Mouse (Mus musculus): Measurements from ENCODE around the gene Asgr2. TPM values are rescaled to one million over a fixed set of nuclear protein-coding genes. Genes with fewer than 3 reads are reported as not detected.
"Not testable (repeated sequence)": the region's sequence is repeated elsewhere in the genome, so short reads cannot be mapped to it uniquely, and the experiment has no call there.

Asgr2 gene
- total RNA-seq, 2 experiments from 2014 or later = not detected

DNA sequence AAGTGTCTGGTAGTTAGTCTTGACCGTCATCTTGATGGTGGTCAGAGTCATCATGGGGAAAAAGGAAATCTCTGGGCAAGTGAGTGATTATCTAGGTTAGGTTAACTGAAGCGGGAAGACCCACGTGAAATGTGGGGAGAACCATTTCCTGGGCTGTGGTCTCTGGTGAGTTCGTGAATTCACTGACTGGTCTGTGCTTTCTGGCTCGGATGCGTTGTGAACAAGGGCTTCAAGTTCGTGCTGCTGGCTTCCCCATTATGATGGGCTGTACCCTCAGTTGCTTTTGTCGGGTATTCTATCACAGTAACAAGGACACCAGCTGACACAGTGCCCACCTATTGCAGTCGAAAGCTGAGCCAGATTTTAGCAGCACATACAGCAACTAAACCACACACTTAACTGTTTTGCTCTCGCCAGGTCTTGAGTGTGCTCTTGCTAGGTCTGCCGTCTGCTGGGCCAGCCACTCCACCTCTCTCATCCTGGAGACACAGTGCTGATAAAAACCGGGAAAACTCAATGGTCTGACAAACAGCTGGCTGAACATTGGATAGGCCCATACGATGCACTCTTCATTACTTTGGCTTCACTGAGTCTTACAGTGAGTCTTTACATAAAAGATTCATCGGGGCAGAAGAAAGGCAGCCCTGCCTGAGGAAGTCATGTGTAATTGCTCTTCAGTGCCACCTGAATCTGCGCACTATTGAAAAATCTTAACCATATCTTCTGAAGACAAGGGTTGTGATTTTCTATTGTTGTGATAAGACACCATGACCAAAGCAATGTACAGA is 11.4 kb upstream of the Asgr2 start:
- ATAC-seq (replicated peaks; ENCODE audit: low FRiP score, poor library complexity, severe bottlenecking) = no peak

GRCm38 (mm10) chr11:70084563-70084962 is 7.9 kb upstream of the Asgr2 start:
- no peak for ATAC-seq (replicated peaks; ENCODE audit: low FRiP score, poor library complexity, severe bottlenecking)

DNA sequence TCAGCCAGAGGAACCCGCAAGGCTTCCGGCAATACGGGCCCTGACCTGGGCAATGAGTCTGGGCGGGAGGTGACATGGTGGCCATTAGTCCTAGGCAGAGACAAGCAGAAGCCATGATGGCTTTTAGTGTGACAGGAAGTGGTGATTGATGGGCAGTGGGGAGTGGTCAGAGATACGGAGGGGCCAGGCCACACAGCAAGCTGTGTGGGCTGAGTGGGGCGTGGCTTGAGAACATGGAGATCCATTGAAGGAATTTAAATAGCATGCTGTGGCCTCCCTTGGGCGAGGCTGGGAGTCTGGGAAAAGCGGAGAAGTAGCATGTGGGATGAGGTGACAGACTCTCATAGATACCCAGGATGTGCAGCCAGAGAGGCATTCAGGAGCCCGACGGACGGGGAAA is 5.0 kb downstream of the Asgr2 start:
- ATAC-seq (replicated peaks; ENCODE audit: low FRiP score, poor library complexity, severe bottlenecking) = no peak

DNA sequence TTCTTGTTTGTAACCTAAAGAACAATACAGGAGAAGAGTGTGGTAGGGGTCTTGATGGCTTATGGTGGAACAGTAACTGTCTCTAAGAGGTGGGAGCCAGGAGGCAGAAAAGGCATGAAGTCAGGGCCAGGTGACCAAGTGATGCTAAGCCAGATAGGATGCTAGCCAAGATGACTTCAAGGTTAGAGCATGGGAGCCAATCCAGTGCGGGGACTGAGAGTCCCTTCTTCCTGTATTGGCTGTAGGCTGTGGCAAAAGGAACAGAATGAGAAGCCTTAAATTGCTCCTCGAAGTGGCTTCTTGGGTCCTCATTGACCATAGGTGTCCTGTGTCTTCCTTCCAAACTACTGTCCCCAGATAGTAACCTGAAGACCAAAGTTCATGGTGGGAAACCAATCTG is 6.7 kb downstream of the Asgr2 start:
- ATAC-seq (replicated peaks; ENCODE audit: low FRiP score, poor library complexity, severe bottlenecking) = no peak

- no peak for ATAC-seq (replicated peaks; ENCODE audit: low FRiP score, poor library complexity, severe bottlenecking)
Observed at GRCm38 (mm10) chr11:70099809-70100208, 7.4 kb downstream of the Asgr2 start.

DNA sequence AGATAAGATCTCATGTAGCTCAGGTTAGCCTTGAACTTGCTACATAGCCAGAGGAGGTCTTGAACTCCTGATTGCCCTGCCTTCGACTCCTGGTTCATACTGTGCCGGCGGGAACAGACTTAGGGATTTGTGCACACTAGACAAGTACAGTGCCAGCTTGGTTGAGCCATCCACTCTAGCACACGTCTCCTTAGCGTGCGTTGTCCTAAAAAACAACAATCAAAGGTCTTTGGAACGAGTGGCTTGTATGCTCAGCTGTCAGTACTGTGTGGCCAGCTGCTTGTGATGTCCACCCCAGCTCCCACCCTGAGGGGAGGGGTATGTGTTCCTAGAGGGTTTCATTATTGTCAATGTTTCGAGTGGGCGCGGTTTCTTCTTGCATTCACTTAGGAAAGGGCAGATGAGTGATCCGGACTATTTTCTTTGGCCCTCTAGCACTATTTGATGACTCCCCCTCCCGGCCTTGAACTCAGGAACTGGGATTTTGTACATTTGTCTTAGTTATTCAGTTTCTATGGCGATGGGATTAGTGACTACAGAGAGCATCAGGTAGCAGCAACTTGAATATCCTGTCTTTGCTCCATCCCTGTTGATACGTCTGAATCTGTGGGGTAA is 11.4 kb downstream of the Asgr2 start:
- no peak for ATAC-seq (replicated peaks; ENCODE audit: low FRiP score, poor library complexity, severe bottlenecking)

DNA sequence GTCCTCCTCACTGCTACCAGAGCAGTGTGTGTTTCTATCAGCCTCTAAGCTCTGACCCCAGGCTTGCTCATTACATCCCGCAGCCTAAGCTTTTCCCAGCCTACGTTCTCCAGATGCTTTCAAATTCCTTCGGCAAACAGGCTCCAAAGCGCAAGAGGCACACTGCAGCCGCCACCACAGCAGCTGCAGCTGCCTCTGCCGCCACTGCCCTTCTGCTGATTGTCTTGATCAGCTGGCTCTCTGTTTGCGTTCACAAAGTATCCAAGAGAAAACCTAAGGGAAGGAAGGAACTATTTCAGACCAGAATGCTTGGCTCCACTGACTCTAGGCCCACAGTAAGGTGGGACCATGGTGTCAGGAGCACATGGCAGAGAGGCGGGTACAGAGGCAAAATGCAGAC is 14.6 kb downstream of the Asgr2 start:
- no peak for ATAC-seq (replicated peaks; ENCODE audit: low FRiP score, poor library complexity, severe bottlenecking)

DNA sequence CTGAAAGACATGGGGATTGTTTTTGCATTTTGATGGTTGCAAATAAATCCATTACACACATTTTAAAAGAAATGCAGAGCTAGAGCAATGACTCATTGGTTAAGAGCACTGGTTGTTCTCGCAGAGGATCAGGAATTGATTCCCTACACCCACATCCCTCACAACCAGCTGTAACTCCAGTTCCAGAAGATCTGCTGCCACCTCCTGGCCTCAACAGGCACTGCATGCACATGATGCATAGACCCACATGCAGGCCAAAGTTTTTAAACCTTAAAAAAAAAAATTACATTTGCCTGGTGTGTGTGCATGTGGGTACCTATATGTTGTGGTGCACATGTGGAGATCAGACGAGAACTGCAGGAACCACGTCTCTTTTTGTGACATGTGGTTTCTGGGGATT is 17.7 kb downstream of the Asgr2 start:
- ATAC-seq (replicated peaks; ENCODE audit: low FRiP score, poor library complexity, severe bottlenecking) = peak; percentile 64; the same call in 1 of the 2 replicates

GRCm38 (mm10) chr11:70114562-70114961 is 22.1 kb downstream of the Asgr2 start:
- ATAC-seq (replicated peaks; ENCODE audit: low FRiP score, poor library complexity, severe bottlenecking) = no peak

DNA sequence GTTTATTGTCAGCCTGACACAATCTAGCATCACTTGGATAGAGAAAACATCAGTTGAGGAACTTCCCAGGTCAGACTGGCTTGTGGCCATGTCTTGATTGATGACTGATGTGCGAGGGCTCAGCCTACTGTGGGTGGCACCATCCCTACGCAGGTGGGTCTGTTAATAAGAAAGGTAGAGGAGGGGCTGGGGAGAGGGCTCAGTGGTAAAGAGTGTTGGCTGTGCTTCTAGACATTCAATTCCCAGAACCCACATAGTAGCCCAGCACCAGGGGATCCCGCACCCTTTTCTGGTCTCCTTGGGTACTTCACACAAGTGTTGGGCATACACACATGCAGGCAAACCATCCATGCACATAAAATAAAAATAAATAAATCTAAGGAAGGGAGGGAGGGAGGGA is 23.5 kb downstream of the Asgr2 start:
- ATAC-seq (replicated peaks; ENCODE audit: low FRiP score, poor library complexity, severe bottlenecking) = no peak

DNA sequence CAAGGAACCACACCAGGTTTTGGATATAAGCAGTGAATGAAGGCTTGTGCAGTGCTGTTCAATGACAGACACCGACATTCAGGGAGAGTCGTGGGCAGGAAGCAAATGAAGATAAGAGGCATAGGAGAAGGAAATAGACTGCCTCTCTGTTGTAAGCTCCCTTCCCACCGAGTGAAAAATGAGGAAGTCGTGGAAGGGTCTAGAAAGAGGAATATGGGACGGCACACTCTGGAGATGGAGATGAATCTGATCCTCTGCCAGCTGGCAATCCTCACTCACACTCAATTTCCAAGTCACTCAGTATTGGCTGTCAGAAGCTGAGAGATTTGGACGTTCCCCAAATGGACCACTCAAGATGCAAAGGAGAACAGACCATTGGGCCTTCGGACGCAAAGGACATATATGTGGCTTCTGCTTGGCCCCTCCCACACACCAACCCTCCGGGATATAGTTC is 37.5 kb downstream of the Asgr2 start, which contains the start of gene Mgl2:
TSS of gene Mgl2 (plus strand) at position 404 of the 454 bp plus-strand sequence.
- ATAC-seq (replicated peaks; ENCODE audit: low FRiP score, poor library complexity, severe bottlenecking) = no peak

GRCm38 (mm10) chr11:70135001-70135400 is 42.6 kb downstream of the Asgr2 start:
- not testable (repeated sequence) for ATAC-seq (replicated peaks; ENCODE audit: low FRiP score, poor library complexity, severe bottlenecking)

GRCm38 (mm10) chr11:70135925-70136324 is 43.5 kb downstream of the Asgr2 start:
- not testable (repeated sequence) for ATAC-seq (replicated peaks; ENCODE audit: low FRiP score, poor library complexity, severe bottlenecking)

- ATAC-seq (replicated peaks; ENCODE audit: low FRiP score, poor library complexity, severe bottlenecking) = no peak
Observed at GRCm38 (mm10) chr11:70139171-70139570, 46.7 kb downstream of the Asgr2 start.

GRCm38 (mm10) chr11:70151072-70151471 is 58.6 kb downstream of the Asgr2 start:
- ATAC-seq (replicated peaks; ENCODE audit: low FRiP score, poor library complexity, severe bottlenecking) = no peak

Other genes with a start within 250 kb of the Asgr2 start
- gene Plscr3, start 246.3 kb upstream of the Asgr2 start, total RNA-seq (2015; ENCODE audit: low replicate concordance) = 12.5 and 17.6 TPM in 2 replicates
- gene Plscr3, start 246.3 kb upstream of the Asgr2 start, total RNA-seq (2017; ENCODE audit: low replicate concordance) = 5.9 and 11.4 TPM in 2 replicates
- 15.5 and 19.6 TPM in 2 replicates for gene Tnk1, start 233.9 kb upstream of the Asgr2 start, total RNA-seq (2015; ENCODE audit: low replicate concordance)
- 8.3 and 13.8 TPM in 2 replicates for gene Tnk1, start 233.9 kb upstream of the Asgr2 start, total RNA-seq (2017; ENCODE audit: low replicate concordance)
- not detected in 2 replicates for gene Tmem95, start 214.6 kb upstream of the Asgr2 start, total RNA-seq (2015; ENCODE audit: low replicate concordance)
- not detected in 2 replicates for gene Tmem95, start 214.6 kb upstream of the Asgr2 start, total RNA-seq (2017; ENCODE audit: low replicate concordance)
- gene Kctd11, start 211.2 kb upstream of the Asgr2 start, total RNA-seq (2015; ENCODE audit: low replicate concordance) = 1.3 and 2.1 TPM in 2 replicates
- 0.42 and 0.77 TPM in 2 replicates for gene Kctd11, start 211.2 kb upstream of the Asgr2 start, total RNA-seq (2017; ENCODE audit: low replicate concordance)
- gene Acap1, start 197.1 kb upstream of the Asgr2 start, total RNA-seq (2015; ENCODE audit: low replicate concordance) = 9.0 and 15.7 TPM in 2 replicates
- 12.1 and 16.1 TPM in 2 replicates for gene Acap1, start 197.1 kb upstream of the Asgr2 start, total RNA-seq (2017; ENCODE audit: low replicate concordance)
- 2.7 TPM in 1 of 2 replicates, not detected in the other for gene 2810408A11Rik, start 191.7 kb upstream of the Asgr2 start, total RNA-seq (2015; ENCODE audit: low replicate concordance)
- gene 2810408A11Rik, start 191.7 kb upstream of the Asgr2 start, total RNA-seq (2017; ENCODE audit: low replicate concordance) = 6.0 TPM in 1 of 2 replicates, not detected in the other
- gene Neurl4, start 191.6 kb upstream of the Asgr2 start, total RNA-seq (2015; ENCODE audit: low replicate concordance) = 3.5 and 3.8 TPM in 2 replicates
- gene Neurl4, start 191.6 kb upstream of the Asgr2 start, total RNA-seq (2017; ENCODE audit: low replicate concordance) = 9.3 and 16.0 TPM in 2 replicates
- 69.0 and 102 TPM in 2 replicates for gene Gps2, start 178.8 kb upstream of the Asgr2 start, total RNA-seq (2015; ENCODE audit: low replicate concordance)
- gene Gps2, start 178.8 kb upstream of the Asgr2 start, total RNA-seq (2017; ENCODE audit: low replicate concordance) = 52.9 and 63.3 TPM in 2 replicates
- 340 and 374 TPM in 2 replicates for gene Eif5a, start 170.7 kb upstream of the Asgr2 start, total RNA-seq (2015; ENCODE audit: low replicate concordance)
- gene Eif5a, start 170.7 kb upstream of the Asgr2 start, total RNA-seq (2017; ENCODE audit: low replicate concordance) = 154 and 205 TPM in 2 replicates
- not detected in 2 replicates for gene Ybx2, start 156.8 kb upstream of the Asgr2 start, total RNA-seq (2015; ENCODE audit: low replicate concordance)
- gene Ybx2, start 156.8 kb upstream of the Asgr2 start, total RNA-seq (2017; ENCODE audit: low replicate concordance) = 5.0 TPM in 1 of 2 replicates, not detected in the other
- 31.3 and 37.9 TPM in 2 replicates for gene Slc2a4, start 144.5 kb upstream of the Asgr2 start, total RNA-seq (2015; ENCODE audit: low replicate concordance)
- 98.1 and 151 TPM in 2 replicates for gene Slc2a4, start 144.5 kb upstream of the Asgr2 start, total RNA-seq (2017; ENCODE audit: low replicate concordance)
- gene Cldn7, start 127.9 kb upstream of the Asgr2 start, total RNA-seq (2015; ENCODE audit: low replicate concordance) = not detected in 2 replicates
- gene Cldn7, start 127.9 kb upstream of the Asgr2 start, total RNA-seq (2017; ENCODE audit: low replicate concordance) = not detected in 2 replicates
- gene Ctdnep1, start 111.5 kb upstream of the Asgr2 start, total RNA-seq (2015; ENCODE audit: low replicate concordance) = 48.1 and 52.3 TPM in 2 replicates
- 10.8 and 12.5 TPM in 2 replicates for gene Ctdnep1, start 111.5 kb upstream of the Asgr2 start, total RNA-seq (2017; ENCODE audit: low replicate concordance)
- gene Elp5, start 110.1 kb upstream of the Asgr2 start, total RNA-seq (2015; ENCODE audit: low replicate concordance) = 24.9 and 35.5 TPM in 2 replicates
- gene Elp5, start 110.1 kb upstream of the Asgr2 start, total RNA-seq (2017; ENCODE audit: low replicate concordance) = 14.5 and 18.7 TPM in 2 replicates
- 328 and 394 TPM in 2 replicates for gene Gabarap, start 101.5 kb upstream of the Asgr2 start, total RNA-seq (2015; ENCODE audit: low replicate concordance)
- gene Gabarap, start 101.5 kb upstream of the Asgr2 start, total RNA-seq (2017; ENCODE audit: low replicate concordance) = 127 and 214 TPM in 2 replicates
- 8.5 and 11.3 TPM in 2 replicates for gene Phf23, start 96.9 kb upstream of the Asgr2 start, total RNA-seq (2015; ENCODE audit: low replicate concordance)
- 7.4 and 11.0 TPM in 2 replicates for gene Phf23, start 96.9 kb upstream of the Asgr2 start, total RNA-seq (2017; ENCODE audit: low replicate concordance)
- gene Dvl2, start 92.0 kb upstream of the Asgr2 start, total RNA-seq (2015; ENCODE audit: low replicate concordance) = 1.3 and 4.2 TPM in 2 replicates
- gene Dvl2, start 92.0 kb upstream of the Asgr2 start, total RNA-seq (2017; ENCODE audit: low replicate concordance) = 2.1 and 7.4 TPM in 2 replicates
- gene Acadvl, start 77.2 kb upstream of the Asgr2 start, total RNA-seq (2015; ENCODE audit: low replicate concordance) = 23.6 and 48.4 TPM in 2 replicates
- 18.6 and 20.4 TPM in 2 replicates for gene Acadvl, start 77.2 kb upstream of the Asgr2 start, total RNA-seq (2017; ENCODE audit: low replicate concordance)
- gene Dlg4, start 75.7 kb upstream of the Asgr2 start, total RNA-seq (2015; ENCODE audit: low replicate concordance) = 7.7 TPM in 1 of 2 replicates, not detected in the other
- gene Dlg4, start 75.7 kb upstream of the Asgr2 start, total RNA-seq (2017; ENCODE audit: low replicate concordance) = 0.17 and 0.84 TPM in 2 replicates
- gene Asgr1, start 38.6 kb upstream of the Asgr2 start, total RNA-seq (2015; ENCODE audit: low replicate concordance) = not detected in 2 replicates
- gene Asgr1, start 38.6 kb upstream of the Asgr2 start, total RNA-seq (2017; ENCODE audit: low replicate concordance) = not detected in 2 replicates
- gene Mgl2, start 37.7 kb downstream of the Asgr2 start, total RNA-seq (2015; ENCODE audit: low replicate concordance) = 8.5 and 15.7 TPM in 2 replicates
- gene Mgl2, start 37.7 kb downstream of the Asgr2 start, total RNA-seq (2017; ENCODE audit: low replicate concordance) = 12.4 and 18.7 TPM in 2 replicates
- 6.7 and 13.2 TPM in 2 replicates for gene Clec10a, start 63.6 kb downstream of the Asgr2 start, total RNA-seq (2015; ENCODE audit: low replicate concordance)
- gene Clec10a, start 63.6 kb downstream of the Asgr2 start, total RNA-seq (2017; ENCODE audit: low replicate concordance) = 2.3 and 2.4 TPM in 2 replicates
- not detected in 2 replicates for gene Slc16a11, start 120.1 kb downstream of the Asgr2 start, total RNA-seq (2015; ENCODE audit: low replicate concordance)
- not detected in 2 replicates for gene Slc16a11, start 120.1 kb downstream of the Asgr2 start, total RNA-seq (2017; ENCODE audit: low replicate concordance)
- gene Slc16a13, start 128.4 kb downstream of the Asgr2 start, total RNA-seq (2015; ENCODE audit: low replicate concordance) = 2.5 and 8.1 TPM in 2 replicates
- 5.1 and 8.2 TPM in 2 replicates for gene Slc16a13, start 128.4 kb downstream of the Asgr2 start, total RNA-seq (2017; ENCODE audit: low replicate concordance)
- not detected in 2 replicates for gene Bcl6b, start 137.2 kb downstream of the Asgr2 start, total RNA-seq (2015; ENCODE audit: low replicate concordance)
- gene Bcl6b, start 137.2 kb downstream of the Asgr2 start, total RNA-seq (2017; ENCODE audit: low replicate concordance) = 0.56 and 0.68 TPM in 2 replicates
- gene 0610010K14Rik, start 145.3 kb downstream of the Asgr2 start, total RNA-seq (2015; ENCODE audit: low replicate concordance) = 16.5 and 20.3 TPM in 2 replicates
- 3.8 and 7.8 TPM in 2 replicates for gene 0610010K14Rik, start 145.3 kb downstream of the Asgr2 start, total RNA-seq (2017; ENCODE audit: low replicate concordance)
- 2.3 TPM in 1 of 2 replicates, not detected in the other for gene Gm21988, start 147.2 kb downstream of the Asgr2 start, total RNA-seq (2015; ENCODE audit: low replicate concordance)
- not detected in 2 replicates for gene Gm21988, start 147.2 kb downstream of the Asgr2 start, total RNA-seq (2017; ENCODE audit: low replicate concordance)
- gene Rnasek, start 147.2 kb downstream of the Asgr2 start, total RNA-seq (2015; ENCODE audit: low replicate concordance) = 76.9 and 79.4 TPM in 2 replicates
- 16.2 and 19.5 TPM in 2 replicates for gene Rnasek, start 147.2 kb downstream of the Asgr2 start, total RNA-seq (2017; ENCODE audit: low replicate concordance)
- 2.3 TPM in 1 of 2 replicates, not detected in the other for gene Alox12, start 162.7 kb downstream of the Asgr2 start, total RNA-seq (2015; ENCODE audit: low replicate concordance)
- 0.28 TPM in 1 of 2 replicates, not detected in the other for gene Alox12, start 162.7 kb downstream of the Asgr2 start, total RNA-seq (2017; ENCODE audit: low replicate concordance)
- 0.96 and 2.5 TPM in 2 replicates for gene Alox12e, start 230.0 kb downstream of the Asgr2 start, total RNA-seq (2015; ENCODE audit: low replicate concordance)
- 0.42 TPM in 1 of 2 replicates, not detected in the other for gene Alox12e, start 230.0 kb downstream of the Asgr2 start, total RNA-seq (2017; ENCODE audit: low replicate concordance)